Mouse (Mus musculus) gastrocnemius, postnatal 4 days (tissue): Measurements from ENCODE around the gene Olfr906. TPM values are rescaled to one million over a fixed set of nuclear protein-coding genes. Genes with fewer than 3 reads are reported as not detected.

ENCODE experiments used
- DNase-seq, 2 experiments: peaks; one replicate each; pipeline ENCODE4 v3.0.0; 2021 to 2022; ENCODE audit warnings: low spot score in 2 of 2, mixed read lengths in 2 of 2
- long read RNA-seq, 2 experiments: library from polyadenylated mRNA; stranded (forward); transcript quantifications; one replicate each; pipeline ENCODE4 v2.0.0; 2021
- total RNA-seq, 2 experiments: library from RNA; stranded (reverse); gene quantifications; 2 replicates each; pipeline ENCODE4 v1.2.3; 2021

The Olfr906 gene
- not detected for total RNA-seq
- long read RNA-seq, experiment 1, result 0 reads
- long read RNA-seq, experiment 2, result 0 reads

GRCm38 (mm10) chr9:38486785-38487184 is at the start of gene Olfr906:
TSS of gene Olfr906 (plus strand) at chr9:38487085.
- DNase-seq, result no peak

GRCm38 (mm10) chr9:38447352-38447751 is 39.5 kb upstream of the Olfr906 start, which contains the start of gene Olfr902:
TSS of gene Olfr902 (plus strand) at chr9:38447652.
- DNase-seq, result no peak

GRCm38 (mm10) chr9:38462844-38463243 is 24.0 kb upstream of the Olfr906 start, which contains the start of gene Olfr904:
TSS of gene Olfr904 (plus strand) at chr9:38463144.
- no peak for DNase-seq

GRCm38 (mm10) chr9:38470807-38471206 is 16.1 kb upstream of the Olfr906 start, which contains the start of gene Olfr905:
TSS of gene Olfr905 (plus strand) at chr9:38471107.
- DNase-seq, result no peak

- no peak for DNase-seq
These were observed 8.6 kb downstream of the Olfr906 start, which contains the start of gene Olfr907 for GRCm38 (mm10) chr9:38495501-38495900. TSS of gene Olfr907 (plus strand) at chr9:38495801.

GRCm38 (mm10) chr9:38512353-38512752 is 25.5 kb downstream of the Olfr906 start:
- DNase-seq, result no peak

GRCm38 (mm10) chr9:38521280-38521679 is 34.4 kb downstream of the Olfr906 start, which contains the start of gene Olfr911-ps1:
TSS of gene Olfr911-ps1 (plus strand) at chr9:38521580.
- DNase-seq, result no peak

GRCm38 (mm10) chr9:38537549-38537948 is 50.7 kb downstream of the Olfr906 start, which contains the start of gene Olfr910:
TSS of gene Olfr910 (plus strand) at chr9:38537849.
- DNase-seq, result no peak

Other genes with a start within 250 kb of the Olfr906 start
- gene Olfr143, start 234.3 kb upstream of the Olfr906 start, total RNA-seq, result not detected
- not detected for gene Olfr895, start 219.2 kb upstream of the Olfr906 start, total RNA-seq
- not detected for gene Olfr896-ps1, start 196.0 kb upstream of the Olfr906 start, total RNA-seq
- not detected for gene Olfr25, start 158.0 kb upstream of the Olfr906 start, total RNA-seq
- not detected for gene Olfr898, start 138.7 kb upstream of the Olfr906 start, total RNA-seq
- gene Olfr250, start 120.2 kb upstream of the Olfr906 start, total RNA-seq, result not detected
- gene Olfr251, start 110.0 kb upstream of the Olfr906 start, total RNA-seq, result not detected
- gene Olfr147, start 85.4 kb upstream of the Olfr906 start, total RNA-seq, result not detected
- gene Olfr901, start 57.6 kb upstream of the Olfr906 start, total RNA-seq, result not detected
- not detected for gene Olfr902, start 39.4 kb upstream of the Olfr906 start, total RNA-seq
- gene Olfr904, start 23.9 kb upstream of the Olfr906 start, total RNA-seq, result not detected
- gene Olfr905, start 16.0 kb upstream of the Olfr906 start, total RNA-seq, result under 1 TPM in 1 of 2 experiments, not detected in 1; 0.07 TPM
- not detected for gene Olfr907, start 8.7 kb downstream of the Olfr906 start, total RNA-seq
- not detected for gene Olfr911-ps1, start 34.5 kb downstream of the Olfr906 start, total RNA-seq
- not detected for gene Olfr910, start 50.8 kb downstream of the Olfr906 start, total RNA-seq
- gene Olfr912, start 93.1 kb downstream of the Olfr906 start, total RNA-seq, result not detected
- not detected for gene Olfr913, start 105.7 kb downstream of the Olfr906 start, total RNA-seq
- gene Olfr914, start 118.0 kb downstream of the Olfr906 start, total RNA-seq, result not detected
- gene Olfr916, start 172.8 kb downstream of the Olfr906 start, total RNA-seq, result not detected
- not detected for gene Olfr917, start 178.8 kb downstream of the Olfr906 start, total RNA-seq
- gene Olfr918, start 187.5 kb downstream of the Olfr906 start, total RNA-seq, result not detected
- gene Olfr919, start 216.6 kb downstream of the Olfr906 start, total RNA-seq, result not detected
- 10 to 100 TPM; 39.5 to 40.3 TPM for gene Vwa5a, start 231.2 kb downstream of the Olfr906 start, total RNA-seq